Mouse (Mus musculus): ENCODE results near the gene Mylk3. TPM values are rescaled to one million over a fixed set of nuclear protein-coding genes. Genes with fewer than 3 reads are reported as not detected.

The Mylk3 gene
- 2.0 TPM for polyA plus RNA-seq (2014; fragmentation: Illumina TruSeq; extraction: RNeasy Lipid Tissue Mini Kit (QIAGEN cat#74804); ENCODE audit: low replicate concordance)

GRCm38 (mm10) chr8:85386205-85386604, at the start of gene Mylk3:
Gene Mylk3, minus strand, starts transcription at chr8:85386345.

GRCm38 (mm10) chr8:85432168-85433016, 46.2 kb upstream of the Mylk3 start, which contains the start of gene 4921524J17Rik:
Gene 4921524J17Rik, minus strand, starts transcription at chr8:85432833.

GRCm38 (mm10) chr8:85299434-85300077, 86.6 kb downstream of the Mylk3 start, which contains the start of the genes Orc6 and Vps35:
Gene Orc6, plus strand, starts transcription at chr8:85299632.
Gene Vps35, minus strand, starts transcription at chr8:85299802.

Other genes with a start within 250 kb of the Mylk3 start
- not detected for gene Cks1brt, start 234.4 kb downstream of the Mylk3 start, polyA plus RNA-seq (2014; fragmentation: Illumina TruSeq; extraction: RNeasy Lipid Tissue Mini Kit (QIAGEN cat#74804); ENCODE audit: low replicate concordance)
- not detected for gene Olfr371, start 160.4 kb downstream of the Mylk3 start, polyA plus RNA-seq (2014; fragmentation: Illumina TruSeq; extraction: RNeasy Lipid Tissue Mini Kit (QIAGEN cat#74804); ENCODE audit: low replicate concordance)
- 45.0 TPM for gene Orc6, start 86.7 kb downstream of the Mylk3 start, polyA plus RNA-seq (2014; fragmentation: Illumina TruSeq; extraction: RNeasy Lipid Tissue Mini Kit (QIAGEN cat#74804); ENCODE audit: low replicate concordance)
- gene Vps35, start 86.5 kb downstream of the Mylk3 start, polyA plus RNA-seq (2014; fragmentation: Illumina TruSeq; extraction: RNeasy Lipid Tissue Mini Kit (QIAGEN cat#74804); ENCODE audit: low replicate concordance) = 304 TPM
- 28.9 TPM for gene 4921524J17Rik, start 46.5 kb upstream of the Mylk3 start, polyA plus RNA-seq (2014; fragmentation: Illumina TruSeq; extraction: RNeasy Lipid Tissue Mini Kit (QIAGEN cat#74804); ENCODE audit: low replicate concordance)
- gene Gpt2, start 106.2 kb upstream of the Mylk3 start, polyA plus RNA-seq (2014; fragmentation: Illumina TruSeq; extraction: RNeasy Lipid Tissue Mini Kit (QIAGEN cat#74804); ENCODE audit: low replicate concordance) = 4.1 TPM
- gene Dnaja2, start 169.0 kb upstream of the Mylk3 start, polyA plus RNA-seq (2014; fragmentation: Illumina TruSeq; extraction: RNeasy Lipid Tissue Mini Kit (QIAGEN cat#74804); ENCODE audit: low replicate concordance) = 304 TPM

Data from small intestine, adult 10 weeks (tissue).